Mouse (Mus musculus): ENCODE results near the gene Polrmt.

DNA sequence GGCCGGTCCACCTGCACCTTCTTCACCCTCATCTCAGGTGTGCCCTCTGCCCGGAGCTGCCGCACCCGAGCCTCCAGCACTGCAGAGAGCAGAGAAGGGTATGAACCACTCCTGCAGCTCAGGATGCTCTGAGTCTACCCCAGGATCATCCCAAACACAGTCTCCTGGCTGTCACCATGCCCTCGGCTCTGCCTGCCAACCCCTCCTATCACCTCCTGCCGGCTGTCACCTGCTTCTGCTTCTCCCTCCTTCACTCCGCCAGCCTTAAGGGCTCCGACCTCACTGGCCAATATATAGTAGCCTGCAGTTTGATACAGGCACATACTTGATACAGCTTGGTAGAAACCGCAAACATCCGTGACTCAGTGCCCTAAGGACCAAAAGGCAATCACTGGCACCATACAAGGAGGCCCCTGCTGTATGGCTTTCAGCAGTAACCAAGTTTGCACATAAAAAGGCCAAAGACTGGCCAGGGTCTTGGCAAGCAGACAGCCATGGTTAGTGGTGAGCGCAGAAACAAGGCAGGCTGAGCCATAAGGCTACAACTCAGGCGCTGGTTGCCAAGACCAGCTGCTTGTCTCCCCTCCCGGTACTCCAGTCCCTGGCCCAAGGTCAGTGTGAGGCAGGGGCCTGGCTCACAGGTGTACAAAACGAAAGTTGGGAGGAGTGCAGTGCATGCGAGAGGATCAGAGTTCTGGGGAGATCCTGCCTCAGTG lies 2.6 kb downstream of the Polrmt start:
- TF ChIP-seq CTCF (conservative IDR thresholded peaks at IDR 0.05; ENCODE audit: insufficient read depth, insufficient read length, low read depth, low read length): no peak
- TF ChIP-seq POLR2A (IDR thresholded peaks at IDR 0.05; ENCODE audit: low read depth, low read length): no peak

All from kidney, adult 2 months (tissue).